Mouse (Mus musculus) intestine, embryonic 15.5 days (tissue): ENCODE data around the gene Scnn1g. TPM values are rescaled to one million over a fixed set of nuclear protein-coding genes. Genes with fewer than 3 reads are reported as not detected.
A peak's percentile ranks its signal among the peaks of the same experiment; 100 is the strongest.

Experiments used
- ATAC-seq: fragments of 200-750 bp; cut with Nextera tagmentation; 2 replicates; pipeline ENCODE4 v1.8.0; 2017; ENCODE audit warnings: moderate TSS enrichment, moderate library complexity
- H3K27ac ChIP-seq: fragments of 300-500 bp; sonication (generic); 2 replicates; pipeline ENCODE4 v1.5.1; 2015; ENCODE audit warnings: mild to moderate bottlenecking, inconsistent platforms
- H3K27me3 ChIP-seq: fragments of 300-500 bp; sonication (generic); replicated peaks from 2 replicates; pipeline ENCODE4 v1.6.1; 2015; ENCODE audit warnings: inconsistent platforms
- H3K36me3 ChIP-seq: fragments of 300-500 bp; sonication (generic); 2 replicates; pipeline ENCODE4 v1.6.1; 2015; ENCODE audit warnings: inconsistent platforms
- H3K4me1 ChIP-seq: fragments of 300-500 bp; sonication (generic); replicated peaks from 2 replicates; pipeline ENCODE4 v1.6.1; 2015; ENCODE audit warnings: inconsistent platforms
- H3K4me2 ChIP-seq: fragments of 300-500 bp; sonication (generic); replicated peaks from 2 replicates; pipeline ENCODE4 v1.6.1; 2015; ENCODE audit warnings: mild to moderate bottlenecking, inconsistent platforms
- H3K4me3 ChIP-seq: fragments of 300-500 bp; sonication (generic); replicated peaks from 2 replicates; pipeline ENCODE4 v1.5.1; 2015; ENCODE audit warnings: inconsistent platforms
- H3K9ac ChIP-seq: fragments of 300-500 bp; sonication (generic); 2 replicates; pipeline ENCODE4 v1.6.1; 2015; ENCODE audit warnings: inconsistent platforms
- H3K9me3 ChIP-seq: fragments of 300-500 bp; sonication (generic); 2 replicates; pipeline ENCODE4 v1.6.1; 2016; ENCODE audit warnings: inconsistent platforms
- WGBS: fragments of 180-500 bp; shearing (Covaris S2); methylation state at CpG from one replicate; pipeline ENCODE4 v1.1.7; 2015; 5-methylcytosine and 5-hydroxymethylcytosine counted together
- polyA plus RNA-seq: library from polyadenylated mRNA; unstranded; fragments of >200 nt; fragmentation: Nextera tagmentation; extraction: Ambion mirVana; gene quantifications from 2 replicates; pipeline ENCODE4 v1.2.1, GENCODE M21; 2015

The Scnn1g gene
- 0.19 and 0.24 TPM in 2 replicates for polyA plus RNA-seq

GRCm38 (mm10) chr7:121734171-121734831 lies at the start of gene Scnn1g:
TSS of gene Scnn1g (plus strand) at chr7:121734479.
- ATAC-seq = peak; percentile 96

GRCm38 (mm10) chr7:121685140-121685984 lies 48.9 kb upstream of the Scnn1g start:
- H3K4me2 ChIP-seq = no peak overlapping the region
- H3K27ac ChIP-seq = no peak overlapping the region
- no peaks in the 10 kb centered on the region for H3K9me3 ChIP-seq
- ATAC-seq = no peak
- no peaks in the 10 kb centered on the region for H3K27me3 ChIP-seq
- no peak overlapping the region for H3K9ac ChIP-seq
- H3K4me3 ChIP-seq = no peak overlapping the region
- WGBS = 87% methylated on average over 5 of the region's 5 CpGs
- no peaks in the 10 kb centered on the region for H3K4me1 ChIP-seq
- H3K36me3 ChIP-seq = no peaks in the 10 kb centered on the region

More at GRCm38 (mm10) chr7:121734171-121734831, at the start of gene Scnn1g:
- Histone ChIP-seq H3K27ac (no peak within 1 kb of the TSS), H3K36me3 (no peaks in the 10 kb centered on the region), H3K4me2 (peak within 1 kb of the TSS; percentile 70), H3K9ac (no peak within 1 kb of the TSS), H3K4me1 (peaks cover 4% of the 10 kb centered on the region; the same call in 1 of the 2 replicates), H3K4me3 (peak within 1 kb of the TSS; percentile 34), H3K9me3 (no peaks in the 10 kb centered on the region), H3K27me3 (peaks cover 16% of the 10 kb centered on the region; the same call in 1 of the 2 replicates)
- under 1% methylated on average over 38 of the region's 38 CpGs for WGBS

- Histone ChIP-seq H3K4me1 (no peaks in the 10 kb centered on the region), H3K36me3 (no peaks in the 10 kb centered on the region), H3K27me3 (no peaks in the 10 kb centered on the region), H3K27ac (no peak overlapping the region), H3K9ac (no peak overlapping the region), H3K4me2 (no peak overlapping the region), H3K9me3 (no peaks in the 10 kb centered on the region), H3K4me3 (no peak overlapping the region)
- ATAC-seq = no peak
Observed at GRCm38 (mm10) chr7:121689338-121689737, 44.9 kb upstream of the Scnn1g start.

GRCm38 (mm10) chr7:121691803-121692202 lies 42.5 kb upstream of the Scnn1g start:
- ATAC-seq = peak; percentile 77
- no peak overlapping the region for H3K4me3 ChIP-seq
- H3K4me1 ChIP-seq = no peaks in the 10 kb centered on the region
- no peak overlapping the region for H3K27ac ChIP-seq
- H3K9ac ChIP-seq = no peak overlapping the region
- H3K4me2 ChIP-seq = no peak overlapping the region
- no peaks in the 10 kb centered on the region for H3K27me3 ChIP-seq
- H3K9me3 ChIP-seq = no peaks in the 10 kb centered on the region
- H3K36me3 ChIP-seq = no peaks in the 10 kb centered on the region
- 58% methylated on average over 2 of the region's 2 CpGs for WGBS

GRCm38 (mm10) chr7:121697170-121697569 lies 37.1 kb upstream of the Scnn1g start:
- H3K36me3 ChIP-seq = no peaks in the 10 kb centered on the region
- no peaks in the 10 kb centered on the region for H3K4me1 ChIP-seq
- no peak for ATAC-seq
- H3K4me3 ChIP-seq = no peak overlapping the region
- H3K4me2 ChIP-seq = no peak overlapping the region
- no peak overlapping the region for H3K9ac ChIP-seq
- H3K27me3 ChIP-seq = no peaks in the 10 kb centered on the region
- no peaks in the 10 kb centered on the region for H3K9me3 ChIP-seq
- H3K27ac ChIP-seq = no peak overlapping the region

GRCm38 (mm10) chr7:121697574-121697973 lies 36.7 kb upstream of the Scnn1g start:
- Histone ChIP-seq H3K9me3 (no peaks in the 10 kb centered on the region), H3K4me3 (no peak overlapping the region), H3K27me3 (no peaks in the 10 kb centered on the region)

GRCm38 (mm10) chr7:121699218-121699617 lies 35.1 kb upstream of the Scnn1g start:
- Histone ChIP-seq H3K4me3 (no peak overlapping the region), H3K4me2 (no peak overlapping the region), H3K27ac (no peak overlapping the region), H3K9me3 (no peaks in the 10 kb centered on the region), H3K9ac (no peak overlapping the region), H3K4me1 (no peaks in the 10 kb centered on the region), H3K27me3 (no peaks in the 10 kb centered on the region), H3K36me3 (no peaks in the 10 kb centered on the region)
- no peak for ATAC-seq

More at GRCm38 (mm10) chr7:121697574-121697973, 36.7 kb upstream of the Scnn1g start:
- ATAC-seq = no peak
- Histone ChIP-seq H3K36me3 (no peaks in the 10 kb centered on the region), H3K9ac (no peak overlapping the region), H3K4me2 (no peak overlapping the region), H3K4me1 (no peaks in the 10 kb centered on the region), H3K27ac (no peak overlapping the region)
- 51% methylated on average over 1 of the region's 1 CpGs for WGBS

- no peak overlapping the region for H3K4me2 ChIP-seq
- ATAC-seq = no peak
- WGBS = 87% methylated on average over 3 of the region's 3 CpGs
- no peaks in the 10 kb centered on the region for H3K36me3 ChIP-seq
- H3K4me3 ChIP-seq = no peak overlapping the region
- H3K9ac ChIP-seq = no peak overlapping the region
- no peak overlapping the region for H3K27ac ChIP-seq
- no peaks in the 10 kb centered on the region for H3K27me3 ChIP-seq
- H3K9me3 ChIP-seq = no peaks in the 10 kb centered on the region
- H3K4me1 ChIP-seq = no peaks in the 10 kb centered on the region; the same call in 1 of the 2 replicates
Observed at GRCm38 (mm10) chr7:121700480-121700879, 33.8 kb upstream of the Scnn1g start.

GRCm38 (mm10) chr7:121701983-121702382 lies 32.3 kb upstream of the Scnn1g start:
- no peak overlapping the region for H3K4me3 ChIP-seq
- no peak overlapping the region for H3K9ac ChIP-seq
- H3K4me2 ChIP-seq = no peak overlapping the region
- ATAC-seq = no peak
- H3K36me3 ChIP-seq = no peaks in the 10 kb centered on the region
- H3K27me3 ChIP-seq = no peaks in the 10 kb centered on the region
- peaks cover 9% of the 10 kb centered on the region; the same call in 1 of the 2 replicates for H3K4me1 ChIP-seq
- no peaks in the 10 kb centered on the region for H3K9me3 ChIP-seq
- WGBS = 57% methylated on average over 6 of the region's 6 CpGs
- no peak overlapping the region for H3K27ac ChIP-seq

GRCm38 (mm10) chr7:121705051-121705450 lies 29.2 kb upstream of the Scnn1g start:
- Histone ChIP-seq H3K9ac (no peak overlapping the region), H3K9me3 (no peaks in the 10 kb centered on the region), H3K4me2 (no peak overlapping the region), H3K4me1 (peaks cover 9% of the 10 kb centered on the region; the same call in 1 of the 2 replicates), H3K27me3 (no peaks in the 10 kb centered on the region; the same call in 1 of the 2 replicates), H3K27ac (no peak overlapping the region), H3K4me3 (no peak overlapping the region), H3K36me3 (no peaks in the 10 kb centered on the region)
- WGBS = 87% methylated on average over 2 of the region's 2 CpGs
- ATAC-seq = no peak

- Histone ChIP-seq H3K4me1 (peaks cover 9% of the 10 kb centered on the region; the same call in 1 of the 2 replicates), H3K4me2 (peak overlapping the region; percentile 95), H3K27me3 (no peaks in the 10 kb centered on the region; the same call in 1 of the 2 replicates), H3K9me3 (no peaks in the 10 kb centered on the region), H3K4me3 (peak overlapping the region; percentile 90), H3K36me3 (no peaks in the 10 kb centered on the region), H3K27ac (peak overlapping the region; percentile 81), H3K9ac (peak overlapping the region; percentile 72)
- peak; percentile 62 for ATAC-seq
- WGBS = under 1% methylated on average over 77 of the region's 77 CpGs
Observed at GRCm38 (mm10) chr7:121706411-121707072, 27.7 kb upstream of the Scnn1g start.

- Histone ChIP-seq H3K9ac (peak within 1 kb of the TSS; percentile 72), H3K9me3 (no peaks in the 10 kb centered on the region), H3K4me3 (peak within 1 kb of the TSS; percentile 90), H3K27ac (peak within 1 kb of the TSS; percentile 81), H3K4me2 (peak within 1 kb of the TSS; percentile 95), H3K36me3 (no peaks in the 10 kb centered on the region), H3K4me1 (peaks cover 9% of the 10 kb centered on the region; the same call in 1 of the 2 replicates), H3K27me3 (no peaks in the 10 kb centered on the region; the same call in 1 of the 2 replicates)
- under 1% methylated on average over 81 of the region's 82 CpGs for WGBS
- ATAC-seq = peak; percentile 99
Observed at GRCm38 (mm10) chr7:121707073-121707667, 27.1 kb upstream of the Scnn1g start, which contains the start of gene Usp31. TSS of gene Usp31 (minus strand) at chr7:121707253.
